Mouse (Mus musculus) thymus, adult 2 months (tissue): Measurements from ENCODE around the gene Elovl6. TPM values are rescaled to one million over a fixed set of nuclear protein-coding genes. Genes with fewer than 3 reads are reported as not detected.
A peak's percentile ranks its signal among the peaks of the same experiment; 100 is the strongest.

Experiments used
- DNase-seq: peaks from one replicate; pipeline ENCODE4 v3.0.0; 2021
- H3K27ac ChIP-seq: fragments of 200-500 bp; 2 replicates; pipeline ENCODE4 v1.5.1; 2012; ENCODE audit warnings: low read length, control low read depth; ENCODE audit not compliant: control insufficient read depth, insufficient read depth
- H3K27me3 ChIP-seq: fragments of 200-500 bp; 2 replicates; pipeline ENCODE4 v1.6.1; 2012; ENCODE audit warnings: mild to moderate bottlenecking, low read length, moderate library complexity, mixed read lengths; ENCODE audit not compliant: control insufficient read depth, insufficient read depth
- H3K36me3 ChIP-seq: fragments of 200-500 bp; 2 replicates; pipeline ENCODE4 v1.6.1; 2012; ENCODE audit warnings: mild to moderate bottlenecking, low read length, moderate library complexity; ENCODE audit not compliant: control insufficient read depth, insufficient read depth
- H3K4me1 ChIP-seq: fragments of 200-500 bp; replicated peaks from 2 replicates; pipeline ENCODE4 v1.6.1; 2012; ENCODE audit warnings: low read length; ENCODE audit not compliant: control insufficient read depth, insufficient read depth
- H3K4me3 ChIP-seq: fragments of 200-500 bp; 2 replicates; pipeline ENCODE4 v1.5.1; 2012; ENCODE audit warnings: mild to moderate bottlenecking, low read length, control low read depth, moderate library complexity; ENCODE audit not compliant: control insufficient read depth, insufficient read depth
- CTCF ChIP-seq: fragments of 200-500 bp; IDR thresholded peaks from 2 replicates; pipeline ENCODE4 v1.5.1; 2012; ENCODE audit warnings: mild to moderate bottlenecking, control low read depth, low read length, moderate library complexity, borderline replicate concordance; ENCODE audit not compliant: control insufficient read depth, poor library complexity, insufficient read depth; ENCODE audit errors: extremely low read depth
- POLR2A ChIP-seq: fragments of 200-500 bp; IDR thresholded peaks from 2 replicates; pipeline ENCODE4 v1.6.1; 2012; ENCODE audit warnings: mild to moderate bottlenecking, low read length, control low read depth, moderate library complexity; ENCODE audit not compliant: control insufficient read depth, poor library complexity, insufficient read depth; ENCODE audit errors: extremely low read depth
- WGBS: fragments of 180-500 bp; shearing (Covaris S2); methylation state at CpG from one replicate; pipeline ENCODE4 v1.1.7; 2018; 5-methylcytosine and 5-hydroxymethylcytosine counted together
- polyA plus RNA-seq: library from polyadenylated mRNA; depleted of rRNA; stranded (reverse); fragments of >200 nt; gene quantifications from 2 replicates; pipeline ENCODE4 v1.2.3, GENCODE M21; 2012

The Elovl6 gene
- polyA plus RNA-seq, 1 experiment, result 24.8 TPM

DNA sequence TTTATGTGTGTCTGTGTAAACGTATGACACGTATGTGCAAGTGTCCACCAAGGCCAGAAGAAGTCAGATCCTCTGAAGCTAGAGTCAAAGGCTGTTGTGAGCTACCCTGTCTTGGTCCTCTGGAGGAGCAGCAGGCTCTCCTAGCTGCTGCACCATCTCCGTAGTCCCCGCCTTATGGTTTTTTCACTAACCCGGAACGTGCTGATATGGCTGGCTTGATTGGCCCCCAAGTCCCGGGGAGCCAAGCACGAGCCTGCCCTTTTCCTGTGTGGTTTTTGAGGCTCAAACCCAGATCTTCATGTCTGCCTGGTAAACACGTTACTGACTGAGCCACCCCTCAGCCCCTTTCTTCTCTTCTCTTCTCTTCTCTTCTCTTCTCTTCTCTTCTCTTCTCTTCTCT is 21.0 kb downstream of the Elovl6 start:
- Histone ChIP-seq H3K27ac (peak overlapping the region; percentile 88), H3K27me3 (no peaks in the 10 kb centered on the region), H3K36me3 (no peaks in the 10 kb centered on the region), H3K4me3 (no peak overlapping the region), H3K4me1 (peaks cover 17% of the 10 kb centered on the region)
- TF ChIP-seq CTCF (no peak), POLR2A (peak; percentile 46; the same call in 1 of the 2 replicates)
- DNase-seq, result peak; percentile 85
- 7% methylated on average over 9 of the region's 9 CpGs for WGBS

DNA sequence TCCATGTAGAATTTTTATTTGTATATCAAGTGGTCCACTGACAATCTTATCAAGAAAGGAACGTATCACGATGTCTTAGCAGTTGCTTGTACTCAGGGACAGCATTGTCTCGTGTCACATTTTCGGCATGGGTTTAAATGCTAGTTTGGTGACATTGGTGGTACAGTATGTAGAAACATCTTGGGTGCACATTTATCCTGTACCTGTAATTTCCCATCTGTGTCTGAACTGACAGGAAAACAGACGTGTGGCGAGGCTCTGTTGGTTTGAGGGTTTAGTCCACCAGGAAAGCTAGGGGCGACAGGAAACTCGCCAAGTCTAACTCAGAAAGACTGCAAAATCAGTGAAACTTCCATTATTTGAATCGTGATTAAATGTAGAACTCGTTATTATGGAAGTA is 21.5 kb downstream of the Elovl6 start:
- WGBS, result 8% methylated on average over 10 of the region's 10 CpGs
- Histone ChIP-seq H3K27me3 (no peaks in the 10 kb centered on the region), H3K27ac (peak overlapping the region; percentile 55), H3K4me3 (no peak overlapping the region), H3K4me1 (peaks cover 17% of the 10 kb centered on the region), H3K36me3 (no peaks in the 10 kb centered on the region)
- TF ChIP-seq POLR2A, result no peak
- TF ChIP-seq CTCF, result no peak
- DNase-seq, result peak; percentile 28

DNA sequence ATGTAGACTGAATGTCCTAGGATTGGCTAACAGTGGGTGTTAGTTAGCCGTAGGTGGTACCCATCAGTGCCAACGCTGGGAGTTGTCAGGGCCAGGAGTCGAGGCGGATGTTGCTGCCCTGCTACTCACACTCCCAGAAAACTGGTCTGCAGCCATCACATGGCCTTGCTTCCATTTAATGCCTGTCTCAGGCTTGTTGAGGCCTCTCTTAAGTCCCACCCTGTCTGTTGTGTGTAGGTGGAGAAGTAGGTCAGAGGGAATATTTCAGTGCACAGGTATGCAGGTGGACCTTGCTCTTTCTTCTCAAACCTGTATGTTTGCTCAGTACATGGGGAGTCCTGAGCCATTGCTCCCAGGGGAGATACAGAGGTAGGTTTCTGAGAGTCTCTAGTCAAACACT is 22.3 kb downstream of the Elovl6 start:
- Histone ChIP-seq H3K27ac (peak overlapping the region; percentile 63), H3K4me3 (no peak overlapping the region), H3K27me3 (no peaks in the 10 kb centered on the region), H3K4me1 (peaks cover 17% of the 10 kb centered on the region), H3K36me3 (no peaks in the 10 kb centered on the region)
- peak; percentile 12 for DNase-seq
- 92% methylated on average over 4 of the region's 4 CpGs for WGBS
- TF ChIP-seq POLR2A (no peak), CTCF (no peak)

DNA sequence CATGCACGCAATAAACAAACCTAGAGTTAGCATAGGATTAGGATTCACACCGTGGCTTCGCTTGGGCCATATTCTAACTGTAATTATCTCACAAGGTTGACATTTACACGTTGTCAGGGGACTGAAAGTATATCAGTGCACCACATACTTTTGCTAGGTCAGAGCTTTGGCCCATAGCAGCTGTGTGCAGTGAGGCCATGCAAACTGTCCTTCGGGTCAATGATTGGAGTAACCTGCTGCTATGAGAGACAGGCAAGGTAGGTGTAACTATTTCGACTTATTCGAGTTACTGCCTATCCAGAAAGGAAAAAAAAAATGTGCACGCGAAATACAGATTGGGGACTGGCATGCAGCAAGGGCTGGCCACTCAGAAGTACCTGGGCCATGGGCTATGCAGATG is 24.9 kb downstream of the Elovl6 start:
- peaks cover 27% of the 10 kb centered on the region for H3K4me1 ChIP-seq
- no peak for TF ChIP-seq CTCF
- no peak for TF ChIP-seq POLR2A
- 96% methylated on average over 9 of the region's 9 CpGs for WGBS
- H3K27ac ChIP-seq, result no peak overlapping the region
- DNase-seq, result no peak
- no peaks in the 10 kb centered on the region for H3K27me3 ChIP-seq
- no peaks in the 10 kb centered on the region for H3K36me3 ChIP-seq
- no peak overlapping the region for H3K4me3 ChIP-seq

DNA sequence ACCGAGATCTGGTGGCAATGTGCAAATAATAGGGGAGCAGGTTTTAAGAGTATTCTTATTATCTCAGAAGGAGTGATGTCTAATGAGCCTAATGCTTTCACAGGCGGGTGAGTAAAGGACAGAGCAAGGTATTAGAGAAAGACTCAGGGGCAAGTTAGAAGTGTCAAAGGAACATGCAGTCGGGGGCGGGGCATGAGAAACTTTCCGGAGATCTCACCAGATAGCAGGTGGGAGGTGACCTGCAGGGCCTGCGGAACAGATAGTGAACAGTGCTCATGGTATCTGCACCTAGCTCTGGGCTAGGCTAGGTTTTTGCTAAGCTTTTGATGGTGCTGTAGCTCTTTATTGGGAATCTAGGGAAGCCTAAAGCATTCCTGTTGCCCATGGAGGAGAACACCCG is 25.4 kb downstream of the Elovl6 start:
- Histone ChIP-seq H3K36me3 (no peaks in the 10 kb centered on the region), H3K4me3 (no peak overlapping the region), H3K4me1 (peaks cover 22% of the 10 kb centered on the region), H3K27ac (no peak overlapping the region), H3K27me3 (no peaks in the 10 kb centered on the region)
- 88% methylated on average over 7 of the region's 7 CpGs for WGBS
- peak; percentile 22 for DNase-seq
- no peak for TF ChIP-seq POLR2A
- TF ChIP-seq CTCF, result no peak

DNA sequence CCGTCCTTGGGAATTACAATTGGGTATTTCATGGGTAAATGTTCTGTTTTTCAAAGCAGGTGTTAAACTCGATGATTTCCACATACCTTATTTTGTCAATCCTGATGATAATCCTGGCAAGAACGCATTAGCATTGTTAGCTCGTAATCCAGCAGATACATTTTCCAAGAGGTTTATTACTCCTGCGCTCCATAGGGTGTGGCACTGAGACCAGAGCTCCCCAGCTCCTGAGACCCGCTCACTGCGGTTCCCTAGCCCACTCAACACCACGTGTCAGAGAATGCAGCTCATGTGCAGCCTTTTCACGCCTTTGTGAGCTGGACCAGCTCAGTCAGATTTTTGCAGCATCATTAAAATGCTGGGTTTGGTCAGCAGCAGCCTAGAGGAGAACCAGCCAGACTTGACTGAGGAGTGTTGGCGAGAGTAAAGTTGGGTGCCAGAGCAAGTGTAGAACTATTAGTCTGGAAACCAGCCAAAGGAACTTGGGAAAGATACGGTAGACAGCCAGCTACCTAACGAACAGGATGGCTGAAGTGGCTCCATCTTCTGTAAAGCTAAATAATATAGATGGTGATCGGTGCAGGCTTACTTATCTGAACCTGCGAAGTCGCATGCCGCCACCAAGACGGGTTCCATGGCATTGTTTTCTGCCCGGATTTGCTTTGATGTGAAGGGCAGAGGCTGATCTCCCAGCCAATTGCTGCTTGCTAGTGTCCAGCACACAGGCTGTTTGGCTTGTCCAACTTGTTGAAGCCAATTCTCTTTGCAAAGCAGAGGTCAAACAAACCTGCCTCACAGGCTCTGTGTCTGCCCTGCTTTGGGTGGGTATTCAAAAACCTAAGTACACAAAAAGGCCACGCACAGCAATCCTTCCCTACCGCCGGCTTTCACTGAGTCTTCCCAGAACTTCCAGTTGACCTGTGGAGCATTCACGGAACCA is 26.1 kb downstream of the Elovl6 start:
- H3K4me3 ChIP-seq, result no peak overlapping the region
- peaks cover 22% of the 10 kb centered on the region for H3K4me1 ChIP-seq
- WGBS, result 96% methylated on average over 22 of the region's 22 CpGs
- H3K36me3 ChIP-seq, result no peaks in the 10 kb centered on the region
- no peak overlapping the region for H3K27ac ChIP-seq
- TF ChIP-seq CTCF, result no peak
- TF ChIP-seq POLR2A, result no peak
- no peak for DNase-seq
- no peaks in the 10 kb centered on the region for H3K27me3 ChIP-seq
